Mouse (Mus musculus) hindbrain, embryonic 14.5 days (tissue): ENCODE measurements around the gene Cspg4. TPM values are rescaled to one million over a fixed set of nuclear protein-coding genes. Genes with fewer than 3 reads are reported as not detected.
A peak's percentile ranks its signal among the peaks of the same experiment; 100 is the strongest.
"Not testable (repeated sequence)": the region's sequence is repeated elsewhere in the genome, so short reads cannot be mapped to it uniquely, and the experiment has no call there.

Source experiments
- ATAC-seq: fragments of 200-750 bp; cut with Nextera tagmentation; 2 replicates; pipeline ENCODE4 v1.8.0; 2017; ENCODE audit warnings: moderate number of reproducible peaks, mild to moderate bottlenecking, moderate TSS enrichment, moderate library complexity; ENCODE audit not compliant: low FRiP score
- DNase-seq: peaks from one replicate; pipeline ENCODE4 v3.0.0-alpha.2; 2015; ENCODE audit warnings: low spot score
- H3K27ac ChIP-seq: fragments of 300-500 bp; sonication (generic); 2 replicates; pipeline ENCODE4 v1.5.1; 2014; ENCODE audit warnings: mild to moderate bottlenecking, moderate library complexity
- H3K27me3 ChIP-seq: fragments of 300-500 bp; sonication (generic); 2 replicates; pipeline ENCODE4 v1.6.1; 2014; ENCODE audit warnings: mild to moderate bottlenecking, low read length, mixed read lengths; ENCODE audit not compliant: control insufficient read depth, insufficient read depth
- H3K36me3 ChIP-seq: fragments of 300-500 bp; sonication (generic); replicated peaks from 2 replicates; pipeline ENCODE4 v1.6.1; 2014; ENCODE audit not compliant: control insufficient read depth, insufficient read depth
- H3K4me1 ChIP-seq: fragments of 300-500 bp; sonication (generic); replicated peaks from 2 replicates; pipeline ENCODE4 v1.6.1; 2014; ENCODE audit warnings: antibody characterized with exemption, low read length, mixed read lengths; ENCODE audit not compliant: control insufficient read depth, insufficient read depth
- H3K4me2 ChIP-seq: fragments of 300-500 bp; sonication (generic); replicated peaks from 2 replicates; pipeline ENCODE4 v1.6.1; 2014; ENCODE audit warnings: mild to moderate bottlenecking, moderate library complexity
- H3K4me3 ChIP-seq: fragments of 300-500 bp; sonication (generic); replicated peaks from 2 replicates; pipeline ENCODE4 v1.5.1; 2014; ENCODE audit warnings: mild to moderate bottlenecking, low read length
- H3K9ac ChIP-seq: fragments of 300-500 bp; sonication (generic); 2 replicates; pipeline ENCODE4 v1.6.1; 2014
- H3K9me3 ChIP-seq: fragments of 300-500 bp; sonication (generic); 2 replicates; pipeline ENCODE4 v1.6.1; 2016; ENCODE audit warnings: low read length; ENCODE audit not compliant: control insufficient read depth
- WGBS: fragments of 180-500 bp; shearing (Covaris S2); extraction: QIAGEN DNeasy Blood & Tissue Kit; methylation state at CpG from one replicate; pipeline ENCODE4 v1.1.7; 2014; 5-methylcytosine and 5-hydroxymethylcytosine counted together
- polyA plus RNA-seq: library from polyadenylated mRNA; unstranded; fragments of >200 nt; fragmentation: Nextera tagmentation; extraction: Ambion mirVana; gene quantifications from 2 replicates; pipeline ENCODE4 v1.2.1, GENCODE M21; 2014

The Cspg4 gene
- polyA plus RNA-seq, 1 experiment from 2014 or later = 5.5 TPM

- no peaks in the 10 kb centered on the region for H3K27me3 ChIP-seq
- peak overlapping the region; percentile 43; the same call in 1 of the 2 replicates for H3K27ac ChIP-seq
- peak overlapping the region; percentile 70 for H3K4me3 ChIP-seq
- H3K4me2 ChIP-seq = peak overlapping the region; percentile 76
- no peaks in the 10 kb centered on the region for H3K9me3 ChIP-seq
- peaks cover 16% of the 10 kb centered on the region for H3K4me1 ChIP-seq
- ATAC-seq = no peak; the same call in 1 of the 2 replicates
- WGBS = 22% methylated on average over 6 of the region's 6 CpGs
- H3K36me3 ChIP-seq = no peaks in the 10 kb centered on the region
- H3K9ac ChIP-seq = peak overlapping the region; percentile 50
- DNase-seq = no peak
Observed at GRCm38 (mm10) chr9:56936861-56937222, 72.0 kb downstream of the Cspg4 start.

DNA sequence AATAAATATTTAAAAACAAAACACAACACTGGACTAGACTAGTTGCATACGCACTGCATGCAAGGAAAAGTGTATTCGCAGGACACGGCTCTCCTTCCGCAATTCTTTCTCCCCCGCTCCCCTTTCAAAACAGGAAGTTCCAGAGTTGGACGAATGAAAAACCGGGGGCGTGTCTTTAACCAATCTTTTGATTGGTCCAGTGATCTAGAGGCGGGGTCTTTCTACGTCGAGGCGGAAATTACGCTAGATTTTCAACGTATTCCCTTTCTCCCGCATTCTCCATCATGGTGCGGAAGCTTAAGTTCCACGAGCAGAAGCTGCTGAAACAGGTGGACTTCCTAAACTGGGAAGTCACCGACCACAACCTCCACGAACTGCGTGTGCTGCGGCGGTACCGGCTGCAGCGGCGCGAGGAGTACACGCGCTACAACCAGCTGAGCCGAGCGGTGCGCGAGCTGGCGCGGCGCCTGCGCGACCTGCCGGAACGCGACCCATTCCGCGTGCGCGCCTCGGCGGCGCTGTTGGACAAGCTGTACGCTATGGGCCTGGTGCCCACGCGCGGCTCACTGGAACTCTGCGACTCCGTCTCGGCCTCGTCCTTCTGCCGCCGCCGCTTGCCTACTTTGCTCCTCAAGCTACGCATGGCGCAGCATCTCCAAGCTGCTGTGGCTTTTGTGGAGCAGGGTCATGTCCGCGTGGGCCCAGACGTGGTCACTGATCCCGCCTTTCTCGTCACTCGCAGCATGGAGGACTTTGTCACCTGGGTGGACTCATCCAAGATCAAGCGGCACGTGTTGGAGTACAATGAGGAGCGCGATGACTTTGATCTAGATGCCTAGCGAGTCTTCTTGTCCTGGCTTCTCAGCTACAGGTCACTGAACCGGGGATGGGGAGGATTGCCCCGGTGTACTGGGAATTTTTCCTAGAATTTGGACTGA is 72.7 kb downstream of the Cspg4 start, which contains the start of gene Imp3:
Gene Imp3 (plus strand): TSS at position 253 of the 938 bp plus-strand sequence.
- no peaks in the 10 kb centered on the region for H3K9me3 ChIP-seq
- ATAC-seq = peak; percentile 97

GRCm38 (mm10) chr9:56938374-56938773 is 73.5 kb downstream of the Cspg4 start:
- Histone ChIP-seq H3K4me1 (peaks cover 16% of the 10 kb centered on the region), H3K4me3 (peak overlapping the region; percentile 70), H3K4me2 (peak overlapping the region; percentile 76), H3K9ac (peak overlapping the region; percentile 76), H3K36me3 (no peaks in the 10 kb centered on the region), H3K27me3 (no peaks in the 10 kb centered on the region), H3K27ac (no peak overlapping the region), H3K9me3 (no peaks in the 10 kb centered on the region)
- 10% methylated on average over 7 of the region's 7 CpGs for WGBS
- DNase-seq (no peak), ATAC-seq (no peak)

More for the DNA sequence above, 72.7 kb downstream of the Cspg4 start, which contains the start of gene Imp3:
- under 1% methylated on average over 72 of the region's 73 CpGs for WGBS
- Histone ChIP-seq H3K4me1 (peaks cover 16% of the 10 kb centered on the region), H3K4me3 (peak within 1 kb of the TSS; percentile 70), H3K36me3 (no peaks in the 10 kb centered on the region), H3K9ac (peak within 1 kb of the TSS; percentile 76), H3K4me2 (peak within 1 kb of the TSS; percentile 76), H3K27me3 (no peaks in the 10 kb centered on the region), H3K27ac (peak within 1 kb of the TSS; percentile 90)
- peak; percentile 97 for DNase-seq

- DNase-seq = peak; percentile 56
- not testable (repeated sequence) for H3K36me3 ChIP-seq, H3K27me3 ChIP-seq, H3K27ac ChIP-seq, ATAC-seq, H3K9me3 ChIP-seq, H3K4me3 ChIP-seq, H3K9ac ChIP-seq, H3K4me2 ChIP-seq
- H3K4me1 ChIP-seq = peaks cover 11% of the 10 kb centered on the region
- 23% methylated on average over 3 of the region's 3 CpGs for WGBS
Observed at GRCm38 (mm10) chr9:56947481-56947880, 82.6 kb downstream of the Cspg4 start.

DNA sequence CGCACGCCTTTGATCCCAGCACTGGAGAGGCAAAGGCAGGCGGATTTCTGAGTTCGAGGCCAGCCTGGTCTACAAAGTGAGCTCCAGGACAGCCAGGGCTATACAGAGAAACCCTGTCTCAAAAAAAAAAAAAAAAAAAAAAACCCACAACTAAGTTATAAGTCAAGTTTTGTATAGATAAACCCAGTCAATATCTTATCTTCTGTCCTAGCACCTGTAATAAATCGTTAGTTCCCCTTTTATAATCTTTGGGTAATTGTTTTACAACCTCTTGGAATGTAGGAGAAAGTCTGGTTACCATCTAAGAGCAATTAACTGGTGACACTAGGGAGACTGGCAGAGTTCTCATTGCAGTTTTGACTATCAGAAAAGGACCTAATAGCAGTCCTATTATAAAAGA is 83.9 kb downstream of the Cspg4 start:
- not testable (repeated sequence) for H3K9me3 ChIP-seq
- 93% methylated on average over 5 of the region's 5 CpGs for WGBS

More for the DNA sequence above, 83.9 kb downstream of the Cspg4 start:
- H3K4me1 ChIP-seq = peaks cover 11% of the 10 kb centered on the region
- not testable (repeated sequence) for ATAC-seq, H3K27me3 ChIP-seq, H3K4me3 ChIP-seq, DNase-seq, H3K36me3 ChIP-seq, H3K27ac ChIP-seq, H3K9ac ChIP-seq, H3K4me2 ChIP-seq

Other genes with a start within 250 kb of the Cspg4 start
- gene Lingo1, start 68.6 kb upstream of the Cspg4 start, polyA plus RNA-seq = 57.3 and 65.9 TPM in 2 replicates
- not detected in 2 replicates for gene Odf3l1, start 354 bp upstream of the Cspg4 start, polyA plus RNA-seq
- 2.1 and 2.4 TPM in 2 replicates for gene Snx33, start 63.3 kb downstream of the Cspg4 start, polyA plus RNA-seq
- gene Imp3, start 72.4 kb downstream of the Cspg4 start, polyA plus RNA-seq = 73.4 and 78.1 TPM in 2 replicates
- 23.4 and 26.0 TPM in 2 replicates for gene Snupn, start 85.8 kb downstream of the Cspg4 start, polyA plus RNA-seq
- 35.0 and 39.4 TPM in 2 replicates for gene Ptpn9, start 129.9 kb downstream of the Cspg4 start, polyA plus RNA-seq
- gene Sin3a, start 207.0 kb downstream of the Cspg4 start, polyA plus RNA-seq = 28.2 and 29.7 TPM in 2 replicates